Mouse (Mus musculus): ENCODE data around the gene Rere.

- TF ChIP-seq CTCF (IDR thresholded peaks at IDR 0.05) (no peak), EP300 (IDR thresholded peaks at IDR 0.05; ENCODE audit: insufficient read depth, low read depth, low read length) (no peak)
Measured at GRCm38 (mm10) chr4:150260111-150260510, 21.3 kb upstream of the Rere start.

Data from heart, adult 2 months (tissue).